Mouse (Mus musculus): ENCODE results near the gene 4921507P07Rik. TPM values are rescaled to one million over a fixed set of nuclear protein-coding genes. Genes with fewer than 3 reads are reported as not detected.
"Not testable (repeated sequence)": the region's sequence is repeated elsewhere in the genome, so short reads cannot be mapped to it uniquely, and the experiment has no call there.

4921507P07Rik gene
- polyA plus RNA-seq (2011; ENCODE audit: insufficient read depth, insufficient read length, low read depth, missing spikeins), result 0.93 TPM in 2 replicates

DNA sequence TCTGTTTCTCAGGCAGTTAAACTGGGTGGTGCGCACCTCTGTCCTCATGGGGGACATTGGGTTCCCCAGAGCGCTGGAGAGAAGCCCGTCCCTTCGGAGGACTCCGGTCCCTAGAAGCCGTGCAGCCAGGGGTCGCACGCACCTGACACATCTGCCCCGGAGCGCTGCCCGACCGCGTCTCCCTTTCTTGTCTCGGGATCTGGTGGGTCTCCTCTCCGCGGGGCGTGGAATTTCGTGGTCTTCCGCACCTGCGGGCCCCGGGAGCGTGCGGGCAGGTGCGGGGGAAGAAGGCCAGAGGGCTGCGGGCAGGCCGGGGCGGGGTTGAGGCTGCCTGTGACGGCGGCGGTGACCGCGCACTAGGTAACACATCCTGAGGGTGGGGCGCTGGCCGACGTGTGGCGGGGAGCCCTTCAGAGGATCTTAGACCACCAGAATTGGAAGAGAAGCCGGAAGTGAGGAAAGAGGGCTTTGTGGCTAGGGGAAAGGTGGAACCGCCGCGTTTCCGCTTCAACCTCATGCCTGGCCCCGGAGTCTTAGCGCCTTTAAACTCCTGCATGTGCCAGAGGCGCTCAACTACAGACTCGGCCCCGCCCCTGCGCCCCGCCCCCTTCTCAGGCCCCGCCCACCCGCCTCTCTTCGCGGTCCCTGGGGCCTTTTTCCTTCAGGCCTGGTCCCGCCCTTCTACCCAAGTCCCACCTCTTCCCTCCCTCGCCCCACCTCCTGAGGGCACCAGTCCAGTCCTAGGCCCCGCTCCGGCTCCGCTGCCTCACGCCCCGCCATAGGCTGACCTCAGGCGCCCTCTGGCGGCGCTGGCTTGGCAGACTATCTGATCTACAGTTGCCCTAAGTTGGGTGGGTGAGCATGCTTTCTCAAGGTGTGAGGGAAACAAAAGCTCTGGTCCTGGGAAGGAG lies at the start of gene 4921507P07Rik:
4921507P07Rik (minus strand) TSS at position 332 of the 911 bp plus-strand sequence.
- TF ChIP-seq POLR2A (IDR thresholded peaks at IDR 0.05; ENCODE audit: insufficient read depth, low read length) (no peak), CTCF (IDR thresholded peaks at IDR 0.05; ENCODE audit: low read depth, low read length) (peak; percentile 78)
- peak within 1 kb of the TSS; percentile 70 for H3K4me3 ChIP-seq (ENCODE audit: low read depth, low read length)
- no peaks in the 10 kb centered on the region for H3K4me1 ChIP-seq (ENCODE audit: control insufficient read depth, insufficient read depth, low read length)
- no peak within 1 kb of the TSS for H3K27ac ChIP-seq (ENCODE audit: insufficient read depth, low read length)
- H3K9ac ChIP-seq (ENCODE audit: low read depth, poor library complexity, severe bottlenecking), result peak within 1 kb of the TSS; percentile 81
- no peaks in the 10 kb centered on the region for H3K36me3 ChIP-seq (ENCODE audit: control insufficient read depth, insufficient read depth, low read length, poor library complexity, severe bottlenecking)
- peaks cover 14% of the 10 kb centered on the region for H3K27me3 ChIP-seq (ENCODE audit: control insufficient read depth, insufficient read depth, low read length, poor library complexity, severe bottlenecking)
- H3K9me3 ChIP-seq (replicated peaks; ENCODE audit: control insufficient read depth, insufficient read depth, low read length, poor library complexity, severe bottlenecking), result peaks cover 9% of the 10 kb centered on the region; the same call in 1 of the 2 replicates

GRCm38 (mm10) chr6:50644701-50645100 lies 48.3 kb upstream of the 4921507P07Rik start:
- H3K27ac ChIP-seq (ENCODE audit: insufficient read depth, low read length), result no peak overlapping the region
- no peak overlapping the region for H3K4me3 ChIP-seq (ENCODE audit: low read depth, low read length)

GRCm38 (mm10) chr6:50641898-50642297 lies 45.5 kb upstream of the 4921507P07Rik start:
- H3K36me3 ChIP-seq (ENCODE audit: control insufficient read depth, insufficient read depth, low read length, poor library complexity, severe bottlenecking), result no peaks in the 10 kb centered on the region
- no peak overlapping the region for H3K27ac ChIP-seq (ENCODE audit: insufficient read depth, low read length)
- no peak overlapping the region for H3K4me3 ChIP-seq (ENCODE audit: low read depth, low read length)
- no peaks in the 10 kb centered on the region for H3K9me3 ChIP-seq (replicated peaks; ENCODE audit: control insufficient read depth, insufficient read depth, low read length, poor library complexity, severe bottlenecking)
- no peak for TF ChIP-seq POLR2A (IDR thresholded peaks at IDR 0.05; ENCODE audit: insufficient read depth, low read length)
- no peak for TF ChIP-seq CTCF (IDR thresholded peaks at IDR 0.05; ENCODE audit: low read depth, low read length)
- TF ChIP-seq EP300 (IDR thresholded peaks at IDR 0.05; ENCODE audit: insufficient read depth, low read depth, low read length), result no peak
- H3K9ac ChIP-seq (ENCODE audit: low read depth, poor library complexity, severe bottlenecking), result no peak overlapping the region
- no peaks in the 10 kb centered on the region for H3K4me1 ChIP-seq (ENCODE audit: control insufficient read depth, insufficient read depth, low read length)
- H3K27me3 ChIP-seq (ENCODE audit: control insufficient read depth, insufficient read depth, low read length, poor library complexity, severe bottlenecking), result no peaks in the 10 kb centered on the region

More at GRCm38 (mm10) chr6:50644701-50645100, 48.3 kb upstream of the 4921507P07Rik start:
- no peak overlapping the region for H3K9ac ChIP-seq (ENCODE audit: low read depth, poor library complexity, severe bottlenecking)
- no peaks in the 10 kb centered on the region for H3K9me3 ChIP-seq (replicated peaks; ENCODE audit: control insufficient read depth, insufficient read depth, low read length, poor library complexity, severe bottlenecking)
- TF ChIP-seq POLR2A (IDR thresholded peaks at IDR 0.05; ENCODE audit: insufficient read depth, low read length) (no peak), EP300 (IDR thresholded peaks at IDR 0.05; ENCODE audit: insufficient read depth, low read depth, low read length) (no peak), CTCF (IDR thresholded peaks at IDR 0.05; ENCODE audit: low read depth, low read length) (no peak)
- H3K36me3 ChIP-seq (ENCODE audit: control insufficient read depth, insufficient read depth, low read length, poor library complexity, severe bottlenecking), result no peaks in the 10 kb centered on the region
- H3K4me1 ChIP-seq (ENCODE audit: control insufficient read depth, insufficient read depth, low read length), result no peaks in the 10 kb centered on the region
- no peaks in the 10 kb centered on the region for H3K27me3 ChIP-seq (ENCODE audit: control insufficient read depth, insufficient read depth, low read length, poor library complexity, severe bottlenecking)

GRCm38 (mm10) chr6:50640377-50640776 lies 43.9 kb upstream of the 4921507P07Rik start:
- H3K9me3 ChIP-seq (replicated peaks; ENCODE audit: control insufficient read depth, insufficient read depth, low read length, poor library complexity, severe bottlenecking), result no peaks in the 10 kb centered on the region
- H3K4me3 ChIP-seq (ENCODE audit: low read depth, low read length), result no peak overlapping the region
- H3K27ac ChIP-seq (ENCODE audit: insufficient read depth, low read length), result no peak overlapping the region
- no peaks in the 10 kb centered on the region for H3K27me3 ChIP-seq (ENCODE audit: control insufficient read depth, insufficient read depth, low read length, poor library complexity, severe bottlenecking)
- no peak overlapping the region for H3K9ac ChIP-seq (ENCODE audit: low read depth, poor library complexity, severe bottlenecking)
- H3K4me1 ChIP-seq (ENCODE audit: control insufficient read depth, insufficient read depth, low read length), result no peaks in the 10 kb centered on the region
- TF ChIP-seq EP300 (IDR thresholded peaks at IDR 0.05; ENCODE audit: insufficient read depth, low read depth, low read length) (no peak), CTCF (IDR thresholded peaks at IDR 0.05; ENCODE audit: low read depth, low read length) (no peak), POLR2A (IDR thresholded peaks at IDR 0.05; ENCODE audit: insufficient read depth, low read length) (no peak)
- H3K36me3 ChIP-seq (ENCODE audit: control insufficient read depth, insufficient read depth, low read length, poor library complexity, severe bottlenecking), result no peaks in the 10 kb centered on the region

- TF ChIP-seq EP300 (IDR thresholded peaks at IDR 0.05; ENCODE audit: insufficient read depth, low read depth, low read length) (no peak), CTCF (IDR thresholded peaks at IDR 0.05; ENCODE audit: low read depth, low read length) (no peak), POLR2A (IDR thresholded peaks at IDR 0.05; ENCODE audit: insufficient read depth, low read length) (no peak)
- Histone ChIP-seq H3K27ac (ENCODE audit: insufficient read depth, low read length) (no peak overlapping the region), H3K36me3 (ENCODE audit: control insufficient read depth, insufficient read depth, low read length, poor library complexity, severe bottlenecking) (no peaks in the 10 kb centered on the region)
These were observed 43.2 kb upstream of the 4921507P07Rik start for GRCm38 (mm10) chr6:50639656-50640055.

DNA sequence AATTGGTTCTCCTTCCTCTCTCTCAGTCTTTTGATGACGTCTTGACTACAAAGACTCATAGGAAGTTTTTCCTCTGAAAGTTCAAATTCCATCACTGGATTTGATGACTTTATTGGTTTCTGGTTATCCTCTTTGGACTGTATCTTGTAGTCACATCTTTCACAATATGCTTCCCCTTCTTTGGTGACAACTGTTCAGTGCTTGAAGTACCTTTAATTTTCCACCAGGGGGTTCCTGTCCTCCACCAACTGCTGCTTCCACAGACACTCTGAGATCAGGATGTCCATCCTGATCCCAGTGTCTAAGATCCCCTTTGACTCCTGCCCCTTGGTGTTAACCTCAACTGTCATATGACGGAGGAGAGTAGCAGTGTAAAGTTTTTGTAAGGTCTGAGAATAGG lies 29.7 kb upstream of the 4921507P07Rik start:
- not testable (repeated sequence) for H3K9me3 ChIP-seq (replicated peaks; ENCODE audit: control insufficient read depth, insufficient read depth, low read length, poor library complexity, severe bottlenecking); H3K27me3 ChIP-seq (ENCODE audit: control insufficient read depth, insufficient read depth, low read length, poor library complexity, severe bottlenecking); H3K4me3 ChIP-seq (ENCODE audit: low read depth, low read length); H3K9ac ChIP-seq (ENCODE audit: low read depth, poor library complexity, severe bottlenecking); H3K27ac ChIP-seq (ENCODE audit: insufficient read depth, low read length); H3K4me1 ChIP-seq (ENCODE audit: control insufficient read depth, insufficient read depth, low read length); H3K36me3 ChIP-seq (ENCODE audit: control insufficient read depth, insufficient read depth, low read length, poor library complexity, severe bottlenecking)

More at GRCm38 (mm10) chr6:50639656-50640055, 43.2 kb upstream of the 4921507P07Rik start:
- no peaks in the 10 kb centered on the region for H3K9me3 ChIP-seq (replicated peaks; ENCODE audit: control insufficient read depth, insufficient read depth, low read length, poor library complexity, severe bottlenecking)
- H3K9ac ChIP-seq (ENCODE audit: low read depth, poor library complexity, severe bottlenecking), result no peak overlapping the region
- H3K4me1 ChIP-seq (ENCODE audit: control insufficient read depth, insufficient read depth, low read length), result no peaks in the 10 kb centered on the region
- H3K4me3 ChIP-seq (ENCODE audit: low read depth, low read length), result no peak overlapping the region
- no peaks in the 10 kb centered on the region for H3K27me3 ChIP-seq (ENCODE audit: control insufficient read depth, insufficient read depth, low read length, poor library complexity, severe bottlenecking)

- not testable (repeated sequence) for H3K27ac ChIP-seq (ENCODE audit: insufficient read depth, low read length); H3K4me3 ChIP-seq (ENCODE audit: low read depth, low read length); H3K4me1 ChIP-seq (ENCODE audit: control insufficient read depth, insufficient read depth, low read length); H3K36me3 ChIP-seq (ENCODE audit: control insufficient read depth, insufficient read depth, low read length, poor library complexity, severe bottlenecking); H3K9ac ChIP-seq (ENCODE audit: low read depth, poor library complexity, severe bottlenecking); H3K27me3 ChIP-seq (ENCODE audit: control insufficient read depth, insufficient read depth, low read length, poor library complexity, severe bottlenecking); H3K9me3 ChIP-seq (replicated peaks; ENCODE audit: control insufficient read depth, insufficient read depth, low read length, poor library complexity, severe bottlenecking)
These were observed 21.8 kb upstream of the 4921507P07Rik start for GRCm38 (mm10) chr6:50618273-50618672.

Measured in ES-Bruce4 (cell line).